Mouse (Mus musculus) brain, embryonic 14.5 days (tissue): ENCODE results near the gene Bcas3.

Source experiments
- CTCF ChIP-seq: fragments of 200-500 bp; IDR thresholded peaks from 2 replicates; pipeline ENCODE4 v1.5.1; 2012; ENCODE audit warnings: inconsistent platforms, mild to moderate bottlenecking, moderate library complexity, borderline replicate concordance; ENCODE audit not compliant: insufficient read depth, insufficient read length; ENCODE audit errors: extremely low read depth
- POLR2A ChIP-seq: fragments of 200-500 bp; IDR thresholded peaks from 2 replicates; pipeline ENCODE4 v1.6.1; 2012; ENCODE audit warnings: mild to moderate bottlenecking, inconsistent platforms, borderline replicate concordance; ENCODE audit not compliant: poor library complexity, insufficient read depth, insufficient read length, severe bottlenecking; ENCODE audit errors: extremely low read depth

DNA sequence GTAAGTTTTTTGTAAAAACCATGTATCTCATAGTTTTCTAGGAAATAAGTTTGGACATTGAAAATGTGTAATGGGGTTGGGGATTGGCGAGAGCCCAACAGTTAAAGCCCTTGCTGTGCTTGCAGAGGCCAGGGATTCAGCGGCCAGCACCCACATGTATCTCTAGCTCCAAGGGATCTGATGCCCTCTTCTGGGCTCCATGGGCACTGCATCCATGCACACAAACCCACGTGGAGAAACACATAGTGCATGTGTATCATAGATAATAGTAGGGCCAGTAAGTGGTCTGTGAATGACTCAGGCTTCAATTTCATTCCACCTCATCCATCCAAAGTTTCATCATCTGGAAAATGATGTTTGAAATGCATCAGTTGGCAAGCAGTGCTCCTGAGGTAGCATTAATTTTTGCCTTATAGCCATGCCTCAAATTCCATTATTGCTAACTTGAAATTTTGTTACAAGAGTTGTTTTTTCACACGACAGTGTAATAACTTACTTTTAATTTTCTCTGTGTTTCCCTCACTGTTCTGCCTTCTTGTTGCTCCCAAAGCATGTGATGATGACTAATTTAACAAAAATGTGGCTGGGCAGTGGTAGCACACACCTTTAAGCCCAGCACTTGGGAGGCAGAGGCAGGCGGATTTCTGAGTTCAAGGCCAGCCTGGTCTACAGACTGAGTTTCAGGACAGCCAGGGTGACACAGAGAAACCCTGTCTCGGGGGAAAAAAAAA lies 129.9 kb downstream of the Bcas3 start:
- TF ChIP-seq POLR2A (no peak), CTCF (peak; percentile 47; the same call in 1 of the 2 replicates)
